Mouse (Mus musculus) testis, adult 10 weeks (tissue): ENCODE results near the gene Krtap11-1. TPM values are rescaled to one million over a fixed set of nuclear protein-coding genes. Genes with fewer than 3 reads are reported as not detected.

Source experiments
- polyA plus RNA-seq: library from polyadenylated mRNA; stranded (reverse); fragments of 350-450 nt; fragmentation: Illumina TruSeq; extraction: RNeasy Lipid Tissue Mini Kit (QIAGEN cat#74804); gene quantifications from one replicate; pipeline ENCODE4 v1.2.3, GENCODE M21; 2014; ENCODE audit warnings: low read depth, low replicate concordance

Krtap11-1 gene
- not detected for polyA plus RNA-seq

GRCm38 (mm10) chr16:89571083-89571482 is at the start of gene Krtap11-1:
TSS of gene Krtap11-1 (minus strand) at chr16:89571183.

Other genes with a start within 250 kb of the Krtap11-1 start
- not detected for gene Krtap21-1, start 167.3 kb downstream of the Krtap11-1 start, polyA plus RNA-seq
- gene Krtap6-2, start 151.1 kb downstream of the Krtap11-1 start, polyA plus RNA-seq, result not detected
- not detected for gene Krtap8-1, start 83.2 kb downstream of the Krtap11-1 start, polyA plus RNA-seq
- not detected for gene Krtap7-1, start 62.9 kb downstream of the Krtap11-1 start, polyA plus RNA-seq